15 mouse cellular contexts compared by ENCODE assay signal in genomic region chr1:182045208-182045607, GRCm38 (mm10). TPM values are rescaled to one million over a fixed set of nuclear protein-coding genes. Genes with fewer than 3 reads are reported as not detected.
A peak's percentile ranks its signal among the peaks of the same experiment; 100 is the strongest.
DNase-seq lines count a peak whose midpoint lies in the region; ATAC-seq and TF ChIP-seq lines count a peak whose summit lies in the region.
"Had no signal": no experiment of that assay in that cellular context is flagged by ENCODE, and none has a peak within 500 bp of the region (broad histone marks: within the 10 kb centered on the region; RNA-seq: fewer than 3 reads in every experiment).

No protein-coding gene starts in this region.

- H3K4me1 ChIP-seq in hindbrain, embryonic 10.5 days (replicated peaks): peaks cover 18% of the 10 kb centered on the region
- peaks cover 7% of the 10 kb centered on the region for H3K4me1 ChIP-seq in midbrain, embryonic 12.5 days

- no peaks in the 10 kb centered on the region for H3K9me3 ChIP-seq in hindbrain, embryonic 10.5 days
- no peaks in the 10 kb centered on the region for H3K9me3 ChIP-seq in midbrain, embryonic 12.5 days
- H3K9me3 ChIP-seq: forebrain, embryonic 12.5 days had no signal

- intact Hi-C loops in left cerebral cortex, adult 2 months (cut with DNase I): no loop called here
- intact Hi-C loops in left cerebral cortex, postnatal 10 days (cut with DNase I): no loop called here

- no peak overlapping the region for H3K4me3 ChIP-seq in left cerebral cortex, adult 2 months
- no peak overlapping the region for H3K4me3 ChIP-seq in hindbrain, embryonic 10.5 days
- no peak overlapping the region for H3K4me3 ChIP-seq in midbrain, embryonic 12.5 days
- H3K4me3 ChIP-seq: forebrain, embryonic 12.5 days had no signal

- DNase-seq in embryo, embryonic 10.5 days (ENCODE audit: low spot score): peak; percentile 25
- no peak for DNase-seq in embryo, embryonic 9.5 days (ENCODE audit: extremely low spot score)
- DNase-seq in left cerebral cortex, adult 2 months (ENCODE audit: extremely low spot score in 1 of 2, low spot score in 2 of 2): no peak
- no peak for DNase-seq in left cerebral cortex, postnatal 10 days (ENCODE audit: extremely low spot score in 1 of 2, low spot score in 2 of 2)
- DNase-seq in hindbrain, embryonic 10.5 days (ENCODE audit: low spot score): no peak
- no peak for DNase-seq in cerebellum, postnatal 4 days (ENCODE audit: low spot score in 2 of 2)
- DNase-seq: cerebellum, adult 11-12 months; gastrocnemius, postnatal 36 days; kidney, postnatal 25 days; left cerebral cortex, postnatal 4 days had no signal

- TF ChIP-seq CTCF in left cerebral cortex, adult 2 months (IDR thresholded peaks at IDR 0.05): no peak

- 60% methylated on average over 4 of the region's 4 CpGs for WGBS in hindbrain, embryonic 10.5 days
- 50% methylated on average over 4 of the region's 4 CpGs for WGBS in midbrain, embryonic 12.5 days

- H3K27me3 ChIP-seq in hindbrain, embryonic 10.5 days (ENCODE audit: insufficient read depth, poor library complexity, severe bottlenecking): no peaks in the 10 kb centered on the region
- no peaks in the 10 kb centered on the region for H3K27me3 ChIP-seq in midbrain, embryonic 12.5 days
- H3K27me3 ChIP-seq: forebrain, embryonic 12.5 days had no signal

- no peak overlapping the region for H3K9ac ChIP-seq in midbrain, embryonic 12.5 days (replicated peaks)
- H3K9ac ChIP-seq: forebrain, embryonic 12.5 days; liver, embryonic 14.5 days had no signal

- peak overlapping the region; percentile 36; the same call in 1 of the 2 replicates for H3K27ac ChIP-seq in left cerebral cortex, adult 2 months
- peak overlapping the region; percentile 60 for H3K27ac ChIP-seq in hindbrain, embryonic 10.5 days
- peak overlapping the region; percentile 52 for H3K27ac ChIP-seq in midbrain, embryonic 12.5 days (replicated peaks)
- H3K27ac ChIP-seq: forebrain, embryonic 12.5 days; liver, embryonic 14.5 days had no signal

- no peaks in the 10 kb centered on the region for H3K36me3 ChIP-seq in hindbrain, embryonic 10.5 days
- no peaks in the 10 kb centered on the region for H3K36me3 ChIP-seq in midbrain, embryonic 12.5 days
- H3K36me3 ChIP-seq: forebrain, embryonic 12.5 days had no signal

- no peak; the same call in 1 of the 2 replicates for ATAC-seq in midbrain, embryonic 12.5 days (ENCODE audit: low FRiP score, low read depth)
- ATAC-seq in inflammation-experienced regulatory T-cells, adult 6 months: no peak
- ATAC-seq: intestine, embryonic 16.5 days had no signal

- no peak overlapping the region for H3K4me2 ChIP-seq in midbrain, embryonic 12.5 days (replicated peaks)
- H3K4me2 ChIP-seq: forebrain, embryonic 12.5 days had no signal

RNA-seq across cellular contexts. Expression of gene Enah, which starts 25.4 kb away (rescaled TPM):
- total RNA-seq in left cerebral cortex, adult 2 months (2021): 100 to 1,000 TPM; 161 to 168 TPM
- total RNA-seq in left cerebral cortex, postnatal 10 days (2021): 100 to 1,000 TPM; 139 to 152 TPM
- polyA plus RNA-seq in hindbrain, embryonic 10.5 days (2016; fragmentation: Nextera tagmentation; extraction: Ambion mirVana): 24.4 and 29.0 TPM in 2 replicates
- 41.4 and 42.1 TPM in 2 replicates for polyA plus RNA-seq in midbrain, embryonic 12.5 days (2016; fragmentation: Nextera tagmentation; extraction: Ambion mirVana)
- polyA plus RNA-seq in inflammation-experienced regulatory T-cells, adult 6 months (2017; shearing (Covaris generic)): under 1 TPM in 2 of 3 experiments, not detected in 1; 0.31 to 0.74 TPM

Comparison
In these comparisons a context has a peak if more than half of its experiments do, and no peak if none do; other contexts are left out.
1. RNA of gene Enah, which starts 25.4 kb away (polyA plus RNA-seq): 41.4 to 42.1 TPM in midbrain, embryonic 12.5 days and 24.4 to 29.0 TPM in hindbrain, embryonic 10.5 days; 0.31 to 0.74 TPM in inflammation-experienced regulatory T-cells, adult 6 months; every median in the first group is over 10 times any median in the second.
2. Peak in every context shown above with its lines, with median percentiles within 50 percentile points of each other: H3K27ac ChIP-seq.